Mouse (Mus musculus): ENCODE results near the gene Dnttip1. TPM values are rescaled to one million over a fixed set of nuclear protein-coding genes. Genes with fewer than 3 reads are reported as not detected.
"Not testable (repeated sequence)": the region's sequence is repeated elsewhere in the genome, so short reads cannot be mapped to it uniquely, and the experiment has no call there.

Dnttip1 gene
- 40.1 and 43.1 TPM in 2 replicates for polyA plus RNA-seq (2015; fragmentation: Nextera tagmentation; extraction: Ambion mirVana)

DNA sequence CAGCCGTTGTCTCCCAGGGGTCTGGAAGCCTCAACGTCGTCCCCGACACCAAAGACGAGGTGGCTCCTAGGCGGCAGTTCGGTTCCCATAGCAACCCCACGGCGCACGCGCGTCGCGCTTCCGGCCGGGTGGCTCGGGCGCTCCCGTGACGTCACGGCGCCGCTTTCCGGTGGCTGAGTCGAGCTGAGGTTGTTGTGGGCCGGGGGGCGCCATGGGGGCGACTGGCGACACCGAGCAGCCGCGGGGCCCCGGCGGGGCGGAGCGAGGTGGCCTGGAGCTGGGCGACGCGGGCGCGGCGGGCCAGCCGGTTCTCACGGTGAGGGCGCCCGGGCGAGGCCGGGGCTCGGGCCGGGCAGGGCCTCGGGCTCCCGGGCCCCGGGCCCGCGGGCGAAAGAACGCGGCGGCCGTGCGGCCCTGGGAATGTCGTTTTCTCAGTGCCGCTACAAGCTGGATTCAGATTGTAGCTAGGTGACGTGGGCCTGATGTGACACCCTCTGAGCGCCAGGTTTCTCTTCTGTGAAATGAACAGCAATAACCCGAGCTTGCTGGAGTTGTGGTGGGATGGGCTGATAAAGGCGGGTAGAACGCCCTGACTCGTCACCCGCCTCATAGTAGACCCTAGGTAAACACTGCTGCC lies at the start of gene Dnttip1, which contains the start of gene Wfdc3:
TSS of gene Dnttip1 (plus strand) at position 141 of the 637 bp plus-strand sequence.
TSS of gene Wfdc3 (minus strand) at position 89 of the 637 bp plus-strand sequence.
- peak; percentile 85 for ATAC-seq (ENCODE audit: low read depth)
- Histone ChIP-seq H3K4me3 (ENCODE audit: low read depth, low read length) (peak within 1 kb of the TSS; percentile 87), H3K9ac (ENCODE audit: low read depth, low read length) (peak within 1 kb of the TSS; percentile 94), H3K27ac (ENCODE audit: low read length) (peak within 1 kb of the TSS; percentile 88), H3K4me1 (ENCODE audit: control insufficient read depth, low read depth, low read length) (peaks cover 32% of the 10 kb centered on the region), H3K27me3 (ENCODE audit: control insufficient read depth, insufficient read depth, low read depth, low read length) (no peaks in the 10 kb centered on the region), H3K9me3 (replicated peaks; ENCODE audit: control insufficient read depth, low read length) (no peaks in the 10 kb centered on the region), H3K4me2 (ENCODE audit: low read depth, low read length) (peak within 1 kb of the TSS; percentile 95), H3K36me3 (ENCODE audit: control insufficient read depth, insufficient read depth) (peaks cover 30% of the 10 kb centered on the region)
- WGBS (ENCODE audit: insufficient replicate concordance) = under 1% methylated on average over 69 of the region's 70 CpGs

DNA sequence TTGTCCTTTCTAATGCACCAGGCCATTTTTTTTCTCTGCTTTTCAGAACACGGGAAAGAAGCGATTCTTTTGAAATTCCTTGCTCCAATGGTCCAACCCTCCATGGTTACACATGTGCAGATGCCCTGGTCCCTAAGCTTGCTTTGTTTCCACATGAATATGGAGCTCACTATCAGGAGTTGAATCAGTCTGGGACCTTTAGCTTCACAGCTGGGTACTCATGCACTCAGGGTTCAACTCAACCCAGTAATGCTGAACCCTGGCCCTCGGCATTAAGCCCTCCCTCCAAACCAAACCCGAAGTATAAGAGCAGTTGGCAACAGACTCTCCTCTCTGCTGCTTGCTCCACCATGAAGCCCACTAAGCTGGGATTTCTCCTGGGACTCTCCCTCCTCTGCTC lies 47.6 kb upstream of the Dnttip1 start, which contains the start of gene Spint4:
TSS of gene Spint4 (plus strand) at position 301 of the 400 bp plus-strand sequence.
- Histone ChIP-seq H3K4me2 (ENCODE audit: low read depth, low read length) (no peak within 1 kb of the TSS), H3K9me3 (replicated peaks; ENCODE audit: control insufficient read depth, low read length) (no peaks in the 10 kb centered on the region), H3K27me3 (ENCODE audit: control insufficient read depth, insufficient read depth, low read depth, low read length) (no peaks in the 10 kb centered on the region), H3K27ac (ENCODE audit: low read length) (no peak within 1 kb of the TSS), H3K9ac (ENCODE audit: low read depth, low read length) (no peak within 1 kb of the TSS), H3K4me3 (ENCODE audit: low read depth, low read length) (no peak within 1 kb of the TSS), H3K4me1 (ENCODE audit: control insufficient read depth, low read depth, low read length) (no peaks in the 10 kb centered on the region), H3K36me3 (ENCODE audit: control insufficient read depth, insufficient read depth) (no peaks in the 10 kb centered on the region)
- no peak for ATAC-seq (ENCODE audit: low read depth)
- WGBS (ENCODE audit: insufficient replicate concordance) = 58% methylated on average over 4 of the region's 4 CpGs

- no peaks in the 10 kb centered on the region for H3K9me3 ChIP-seq (replicated peaks; ENCODE audit: control insufficient read depth, low read length)
- no peak overlapping the region for H3K27ac ChIP-seq (ENCODE audit: low read length)
- WGBS (ENCODE audit: insufficient replicate concordance) = 61% methylated on average over 5 of the region's 5 CpGs
Observed at GRCm38 (mm10) chr2:164700959-164701358, 44.8 kb upstream of the Dnttip1 start.

GRCm38 (mm10) chr2:164701761-164702160 lies 44.0 kb upstream of the Dnttip1 start:
- H3K27me3 ChIP-seq (ENCODE audit: control insufficient read depth, insufficient read depth, low read depth, low read length) = no peaks in the 10 kb centered on the region
- H3K9ac ChIP-seq (ENCODE audit: low read depth, low read length) = no peak overlapping the region
- no peaks in the 10 kb centered on the region for H3K4me1 ChIP-seq (ENCODE audit: control insufficient read depth, low read depth, low read length)
- WGBS (ENCODE audit: insufficient replicate concordance) = 62% methylated on average over 5 of the region's 5 CpGs
- ATAC-seq (ENCODE audit: low read depth) = no peak
- H3K9me3 ChIP-seq (replicated peaks; ENCODE audit: control insufficient read depth, low read length) = no peaks in the 10 kb centered on the region
- no peak overlapping the region for H3K4me2 ChIP-seq (ENCODE audit: low read depth, low read length)
- H3K4me3 ChIP-seq (ENCODE audit: low read depth, low read length) = no peak overlapping the region
- H3K27ac ChIP-seq (ENCODE audit: low read length) = no peak overlapping the region
- no peaks in the 10 kb centered on the region for H3K36me3 ChIP-seq (ENCODE audit: control insufficient read depth, insufficient read depth)

More at GRCm38 (mm10) chr2:164700959-164701358, 44.8 kb upstream of the Dnttip1 start:
- Histone ChIP-seq H3K36me3 (ENCODE audit: control insufficient read depth, insufficient read depth) (no peaks in the 10 kb centered on the region), H3K27me3 (ENCODE audit: control insufficient read depth, insufficient read depth, low read depth, low read length) (no peaks in the 10 kb centered on the region), H3K9ac (ENCODE audit: low read depth, low read length) (no peak overlapping the region), H3K4me2 (ENCODE audit: low read depth, low read length) (no peak overlapping the region), H3K4me3 (ENCODE audit: low read depth, low read length) (no peak overlapping the region), H3K4me1 (ENCODE audit: control insufficient read depth, low read depth, low read length) (no peaks in the 10 kb centered on the region)
- no peak for ATAC-seq (ENCODE audit: low read depth)

DNA sequence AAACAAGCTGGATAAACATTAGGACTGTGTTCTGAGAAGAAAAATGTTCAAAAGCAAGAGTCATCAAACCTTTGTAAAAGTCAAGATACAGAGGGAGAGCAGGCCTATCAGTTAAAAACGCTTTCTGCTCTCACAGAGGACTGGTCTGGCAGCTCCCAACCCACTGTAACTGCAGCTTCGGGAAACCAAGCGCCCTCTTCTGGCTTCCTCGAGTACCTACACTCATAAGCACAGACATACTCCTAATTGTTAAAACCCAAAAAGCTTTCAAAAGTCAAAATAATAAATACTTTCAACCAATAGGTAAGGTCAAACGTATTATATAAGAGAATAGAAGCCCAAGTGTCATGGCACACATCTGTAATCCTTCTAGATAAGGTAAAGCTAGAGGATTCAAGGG lies 41.5 kb upstream of the Dnttip1 start:
- no peaks in the 10 kb centered on the region for H3K27me3 ChIP-seq (ENCODE audit: control insufficient read depth, insufficient read depth, low read depth, low read length)

GRCm38 (mm10) chr2:164705328-164705727 lies 40.5 kb upstream of the Dnttip1 start:
- WGBS (ENCODE audit: insufficient replicate concordance) = 69% methylated on average over 6 of the region's 6 CpGs
- H3K4me3 ChIP-seq (ENCODE audit: low read depth, low read length) = no peak overlapping the region
- no peak overlapping the region for H3K4me2 ChIP-seq (ENCODE audit: low read depth, low read length)
- H3K9ac ChIP-seq (ENCODE audit: low read depth, low read length) = no peak overlapping the region
- H3K4me1 ChIP-seq (ENCODE audit: control insufficient read depth, low read depth, low read length) = no peaks in the 10 kb centered on the region
- ATAC-seq (ENCODE audit: low read depth) = no peak
- H3K9me3 ChIP-seq (replicated peaks; ENCODE audit: control insufficient read depth, low read length) = no peaks in the 10 kb centered on the region
- H3K27me3 ChIP-seq (ENCODE audit: control insufficient read depth, insufficient read depth, low read depth, low read length) = no peaks in the 10 kb centered on the region
- no peaks in the 10 kb centered on the region for H3K36me3 ChIP-seq (ENCODE audit: control insufficient read depth, insufficient read depth)
- no peak overlapping the region for H3K27ac ChIP-seq (ENCODE audit: low read length)

More for the DNA sequence above, 41.5 kb upstream of the Dnttip1 start:
- no peaks in the 10 kb centered on the region for H3K4me1 ChIP-seq (ENCODE audit: control insufficient read depth, low read depth, low read length)
- no peak overlapping the region for H3K4me3 ChIP-seq (ENCODE audit: low read depth, low read length)
- H3K27ac ChIP-seq (ENCODE audit: low read length) = no peak overlapping the region
- H3K9ac ChIP-seq (ENCODE audit: low read depth, low read length) = no peak overlapping the region
- H3K4me2 ChIP-seq (ENCODE audit: low read depth, low read length) = no peak overlapping the region
- no peaks in the 10 kb centered on the region for H3K36me3 ChIP-seq (ENCODE audit: control insufficient read depth, insufficient read depth)
- no peaks in the 10 kb centered on the region for H3K9me3 ChIP-seq (replicated peaks; ENCODE audit: control insufficient read depth, low read length)
- no peak for ATAC-seq (ENCODE audit: low read depth)
- WGBS (ENCODE audit: insufficient replicate concordance) = 57% methylated on average over 5 of the region's 5 CpGs

GRCm38 (mm10) chr2:164705991-164706390 lies 39.8 kb upstream of the Dnttip1 start:
- WGBS (ENCODE audit: insufficient replicate concordance) = 70% methylated on average over 14 of the region's 14 CpGs
- no peak for ATAC-seq (ENCODE audit: low read depth)
- no peak overlapping the region for H3K4me2 ChIP-seq (ENCODE audit: low read depth, low read length)
- no peaks in the 10 kb centered on the region for H3K36me3 ChIP-seq (ENCODE audit: control insufficient read depth, insufficient read depth)
- no peak overlapping the region for H3K27ac ChIP-seq (ENCODE audit: low read length)
- H3K9ac ChIP-seq (ENCODE audit: low read depth, low read length) = no peak overlapping the region
- H3K27me3 ChIP-seq (ENCODE audit: control insufficient read depth, insufficient read depth, low read depth, low read length) = no peaks in the 10 kb centered on the region
- H3K9me3 ChIP-seq (replicated peaks; ENCODE audit: control insufficient read depth, low read length) = no peaks in the 10 kb centered on the region
- no peaks in the 10 kb centered on the region for H3K4me1 ChIP-seq (ENCODE audit: control insufficient read depth, low read depth, low read length)
- no peak overlapping the region for H3K4me3 ChIP-seq (ENCODE audit: low read depth, low read length)

GRCm38 (mm10) chr2:164715005-164715404 lies 30.8 kb upstream of the Dnttip1 start, which contains the start of gene Spint5:
Spint5 (plus strand) TSS chr2:164715305.
- 56% methylated on average over 6 of the region's 6 CpGs for WGBS (ENCODE audit: insufficient replicate concordance)
- H3K36me3 ChIP-seq (ENCODE audit: control insufficient read depth, insufficient read depth) = no peaks in the 10 kb centered on the region
- no peak for ATAC-seq (ENCODE audit: low read depth)
- H3K4me1 ChIP-seq (ENCODE audit: control insufficient read depth, low read depth, low read length) = no peaks in the 10 kb centered on the region
- no peaks in the 10 kb centered on the region; the same call in 1 of the 2 replicates for H3K27me3 ChIP-seq (ENCODE audit: control insufficient read depth, insufficient read depth, low read depth, low read length)
- no peak within 1 kb of the TSS for H3K27ac ChIP-seq (ENCODE audit: low read length)
- H3K4me3 ChIP-seq (ENCODE audit: low read depth, low read length) = no peak within 1 kb of the TSS
- H3K9me3 ChIP-seq (replicated peaks; ENCODE audit: control insufficient read depth, low read length) = no peaks in the 10 kb centered on the region
- H3K4me2 ChIP-seq (ENCODE audit: low read depth, low read length) = no peak within 1 kb of the TSS
- no peak within 1 kb of the TSS for H3K9ac ChIP-seq (ENCODE audit: low read depth, low read length)

DNA sequence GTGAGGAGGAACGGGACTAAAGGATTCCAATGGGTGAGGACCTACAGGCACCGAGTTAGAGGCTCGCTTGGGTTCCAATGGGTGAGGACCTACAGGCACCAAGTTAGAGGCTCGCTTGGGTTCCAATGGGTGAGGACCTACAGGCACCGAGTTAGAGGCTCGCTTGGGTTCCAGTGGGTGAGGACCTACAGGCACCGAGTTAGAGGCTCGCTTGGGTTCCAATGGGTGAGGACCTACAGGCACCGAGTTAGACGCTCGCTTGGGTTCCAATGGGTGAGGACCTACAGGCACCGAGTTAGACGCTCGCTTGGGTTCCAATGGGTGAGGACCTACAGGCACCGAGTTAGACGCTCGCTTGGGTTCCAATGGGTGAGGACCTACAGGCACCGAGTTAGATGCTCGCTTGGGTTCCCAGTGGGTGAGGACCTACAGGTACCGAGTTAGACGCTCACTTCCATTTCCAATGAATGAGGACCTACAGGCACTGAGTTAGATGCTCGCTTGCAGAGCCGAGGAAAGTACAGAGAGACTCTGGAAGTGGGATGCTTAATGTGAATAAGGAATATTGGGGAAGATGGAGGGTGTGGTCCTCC lies 29.5 kb upstream of the Dnttip1 start:
- H3K27me3 ChIP-seq (ENCODE audit: control insufficient read depth, insufficient read depth, low read depth, low read length); H3K4me1 ChIP-seq (ENCODE audit: control insufficient read depth, low read depth, low read length); H3K36me3 ChIP-seq (ENCODE audit: control insufficient read depth, insufficient read depth); H3K9me3 ChIP-seq (replicated peaks; ENCODE audit: control insufficient read depth, low read length); H3K9ac ChIP-seq (ENCODE audit: low read depth, low read length); H3K4me3 ChIP-seq (ENCODE audit: low read depth, low read length); H3K4me2 ChIP-seq (ENCODE audit: low read depth, low read length); H3K27ac ChIP-seq (ENCODE audit: low read length); ATAC-seq (ENCODE audit: low read depth): not testable (repeated sequence)
- 71% methylated on average over 21 of the region's 23 CpGs for WGBS (ENCODE audit: insufficient replicate concordance)
